Mouse (Mus musculus): Measurements from ENCODE around the gene Dcst1. TPM values are rescaled to one million over a fixed set of nuclear protein-coding genes. Genes with fewer than 3 reads are reported as not detected.

The Dcst1 gene
- total and polyA plus RNA-seq, 2 experiments from 2014 or later, result 0.29 to 0.50 TPM

DNA sequence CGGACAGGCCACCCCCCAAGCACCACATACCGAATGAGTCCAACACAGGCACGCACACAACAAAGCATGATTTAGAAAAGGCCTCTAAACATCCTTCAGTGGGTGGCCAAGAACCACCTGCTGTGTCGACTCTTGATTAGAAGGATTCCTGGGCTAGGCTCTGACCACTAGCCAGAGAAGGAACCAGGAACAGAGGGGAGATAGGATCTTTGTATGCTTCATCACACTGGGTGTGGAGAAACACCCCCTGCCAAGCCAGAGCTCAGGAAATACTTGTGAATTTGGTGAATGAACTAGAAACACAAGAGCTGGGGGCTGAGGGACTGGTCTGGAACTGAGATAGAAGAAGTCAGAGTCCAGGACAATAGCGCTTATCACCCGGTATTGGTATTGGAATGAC is 28.5 kb downstream of the Dcst1 start:
- Histone ChIP-seq H3K36me3 (replicated peaks; ENCODE audit: control insufficient read depth, insufficient read depth, low read length) (peaks cover 10% of the 10 kb centered on the region; the same call in 1 of the 2 replicates), H3K27me3 (ENCODE audit: control insufficient read depth, insufficient read depth, low read length) (peaks cover 11% of the 10 kb centered on the region), H3K27ac (ENCODE audit: low read depth) (no peak overlapping the region), H3K4me2 (ENCODE audit: low read depth, low read length) (peak overlapping the region; percentile 95), H3K9me3 (replicated peaks; ENCODE audit: control insufficient read depth, low read length) (no peaks in the 10 kb centered on the region), H3K4me3 (ENCODE audit: low read depth, low read length) (no peak overlapping the region), H3K9ac (replicated peaks; ENCODE audit: low read depth, low read length) (no peak overlapping the region; the same call in 1 of the 2 replicates), H3K4me1 (ENCODE audit: control insufficient read depth, insufficient read depth) (peaks cover 5% of the 10 kb centered on the region)
- 33% methylated on average over 6 of the region's 6 CpGs for WGBS
- TF ChIP-seq EP300 (IDR thresholded peaks at IDR 0.05; ENCODE audit: low read depth) (no peak), CTCF (IDR thresholded peaks at IDR 0.05; ENCODE audit: low read depth) (no peak)
- DNase-seq (ENCODE audit: low spot score) (no peak), ATAC-seq (ENCODE audit: insufficient read depth, low read depth) (no peak)

DNA sequence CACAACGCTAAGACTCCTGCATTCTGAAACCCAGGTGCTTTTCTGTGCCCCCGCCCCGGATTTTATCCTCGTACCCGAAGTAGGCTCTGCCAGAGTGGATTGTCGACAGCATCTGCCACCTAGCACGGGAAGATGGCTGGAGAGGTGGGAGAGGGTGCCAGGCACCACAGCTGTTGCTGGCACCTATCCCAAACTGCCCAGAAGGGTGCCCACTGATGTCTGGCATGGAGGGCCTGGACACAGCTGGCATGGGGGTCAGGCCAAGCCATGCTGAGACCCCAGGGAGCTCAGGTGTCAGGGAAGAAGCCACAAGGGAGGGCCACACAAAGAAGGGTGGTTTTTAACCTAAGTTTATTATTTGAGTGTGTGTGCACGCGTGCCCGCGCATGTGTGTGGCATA is 32.0 kb downstream of the Dcst1 start:
- H3K27ac ChIP-seq (ENCODE audit: low read depth), result no peak overlapping the region
- H3K36me3 ChIP-seq (replicated peaks; ENCODE audit: control insufficient read depth, insufficient read depth, low read length), result peaks cover 10% of the 10 kb centered on the region; the same call in 1 of the 2 replicates
- no peak overlapping the region for H3K4me3 ChIP-seq (ENCODE audit: low read depth, low read length)
- peaks cover 16% of the 10 kb centered on the region; the same call in 1 of the 2 replicates for H3K27me3 ChIP-seq (ENCODE audit: control insufficient read depth, insufficient read depth, low read length)
- no peak for TF ChIP-seq CTCF (IDR thresholded peaks at IDR 0.05; ENCODE audit: low read depth)
- TF ChIP-seq EP300 (IDR thresholded peaks at IDR 0.05; ENCODE audit: low read depth), result no peak
- no peak overlapping the region for H3K4me2 ChIP-seq (ENCODE audit: low read depth, low read length)
- no peak for ATAC-seq (ENCODE audit: insufficient read depth, low read depth)
- H3K9ac ChIP-seq (replicated peaks; ENCODE audit: low read depth, low read length), result no peak overlapping the region
- WGBS, result 75% methylated on average over 11 of the region's 11 CpGs
- no peaks in the 10 kb centered on the region for H3K9me3 ChIP-seq (replicated peaks; ENCODE audit: control insufficient read depth, low read length)
- DNase-seq (ENCODE audit: low spot score), result no peak
- H3K4me1 ChIP-seq (ENCODE audit: control insufficient read depth, insufficient read depth), result peaks cover 5% of the 10 kb centered on the region

DNA sequence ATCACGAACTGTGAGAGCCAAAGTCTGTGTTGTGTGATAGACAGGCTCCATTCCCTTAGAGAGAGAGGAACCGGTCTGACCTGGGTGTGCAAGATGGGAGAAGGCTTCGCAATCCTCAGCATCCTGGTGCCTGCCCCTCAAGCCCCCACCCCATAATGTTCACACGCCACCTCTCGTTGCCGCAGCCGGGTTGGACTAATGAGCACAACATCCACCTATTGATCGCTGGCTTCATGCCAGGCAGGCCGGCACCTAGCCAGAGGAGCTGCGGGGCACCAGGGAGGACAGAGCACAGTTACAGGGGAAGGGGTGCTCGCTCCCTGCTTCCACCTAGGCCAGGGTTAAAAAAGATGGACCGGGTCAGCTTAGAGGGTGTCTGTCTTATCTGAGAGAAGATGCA is 32.6 kb downstream of the Dcst1 start:
- Histone ChIP-seq H3K27ac (ENCODE audit: low read depth) (no peak overlapping the region), H3K4me2 (ENCODE audit: low read depth, low read length) (no peak overlapping the region), H3K9ac (replicated peaks; ENCODE audit: low read depth, low read length) (no peak overlapping the region), H3K36me3 (replicated peaks; ENCODE audit: control insufficient read depth, insufficient read depth, low read length) (peaks cover 10% of the 10 kb centered on the region; the same call in 1 of the 2 replicates), H3K4me1 (ENCODE audit: control insufficient read depth, insufficient read depth) (peaks cover 5% of the 10 kb centered on the region; the same call in 1 of the 2 replicates), H3K4me3 (ENCODE audit: low read depth, low read length) (no peak overlapping the region), H3K9me3 (replicated peaks; ENCODE audit: control insufficient read depth, low read length) (no peaks in the 10 kb centered on the region), H3K27me3 (ENCODE audit: control insufficient read depth, insufficient read depth, low read length) (peaks cover 16% of the 10 kb centered on the region; the same call in 1 of the 2 replicates)
- TF ChIP-seq EP300 (IDR thresholded peaks at IDR 0.05; ENCODE audit: low read depth) (no peak), CTCF (IDR thresholded peaks at IDR 0.05; ENCODE audit: low read depth) (no peak)
- DNase-seq (ENCODE audit: low spot score), result no peak
- no peak for ATAC-seq (ENCODE audit: insufficient read depth, low read depth)
- 57% methylated on average over 12 of the region's 12 CpGs for WGBS

GRCm38 (mm10) chr3:89332013-89332412 is 33.0 kb downstream of the Dcst1 start:
- H3K27me3 ChIP-seq (ENCODE audit: control insufficient read depth, insufficient read depth, low read length), result peaks cover 16% of the 10 kb centered on the region; the same call in 1 of the 2 replicates
- H3K36me3 ChIP-seq (replicated peaks; ENCODE audit: control insufficient read depth, insufficient read depth, low read length), result peaks cover 10% of the 10 kb centered on the region; the same call in 1 of the 2 replicates
- no peak overlapping the region for H3K4me2 ChIP-seq (ENCODE audit: low read depth, low read length)
- ATAC-seq (ENCODE audit: insufficient read depth, low read depth) (no peak), DNase-seq (ENCODE audit: low spot score) (no peak)
- no peaks in the 10 kb centered on the region for H3K9me3 ChIP-seq (replicated peaks; ENCODE audit: control insufficient read depth, low read length)
- WGBS, result 61% methylated on average over 10 of the region's 10 CpGs
- H3K4me3 ChIP-seq (ENCODE audit: low read depth, low read length), result no peak overlapping the region
- no peak overlapping the region for H3K9ac ChIP-seq (replicated peaks; ENCODE audit: low read depth, low read length)
- no peak overlapping the region for H3K27ac ChIP-seq (ENCODE audit: low read depth)
- peaks cover 4% of the 10 kb centered on the region; the same call in 1 of the 2 replicates for H3K4me1 ChIP-seq (ENCODE audit: control insufficient read depth, insufficient read depth)
- TF ChIP-seq CTCF (IDR thresholded peaks at IDR 0.05; ENCODE audit: low read depth) (no peak), EP300 (IDR thresholded peaks at IDR 0.05; ENCODE audit: low read depth) (no peak)

DNA sequence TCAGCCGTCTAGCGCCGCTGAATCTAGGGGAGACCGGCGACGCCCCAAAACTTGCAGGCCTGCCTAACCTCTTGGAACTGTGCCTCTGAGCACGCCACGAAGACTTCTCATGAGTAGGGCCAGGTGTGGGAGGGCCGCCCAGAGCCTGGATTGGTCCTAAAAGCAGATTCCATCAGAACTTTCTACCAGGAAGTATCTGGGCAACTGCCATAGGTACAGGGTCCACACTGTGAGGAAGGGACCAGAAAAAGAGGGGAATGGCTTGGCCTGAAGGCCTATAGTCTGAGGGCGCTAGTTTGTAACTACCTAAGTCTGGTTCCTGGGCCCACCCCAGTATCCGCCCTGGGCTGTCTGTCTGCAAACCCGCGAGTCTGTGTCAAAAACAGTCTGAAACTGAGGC is 33.5 kb downstream of the Dcst1 start:
- 69% methylated on average over 13 of the region's 13 CpGs for WGBS
- ATAC-seq (ENCODE audit: insufficient read depth, low read depth), result no peak

GRCm38 (mm10) chr3:89330948-89331347 is 34.1 kb downstream of the Dcst1 start:
- no peak for DNase-seq (ENCODE audit: low spot score)
- peaks cover 10% of the 10 kb centered on the region; the same call in 1 of the 2 replicates for H3K36me3 ChIP-seq (replicated peaks; ENCODE audit: control insufficient read depth, insufficient read depth, low read length)
- no peak overlapping the region for H3K4me2 ChIP-seq (ENCODE audit: low read depth, low read length)
- H3K27me3 ChIP-seq (ENCODE audit: control insufficient read depth, insufficient read depth, low read length), result peaks cover 16% of the 10 kb centered on the region; the same call in 1 of the 2 replicates
- H3K9me3 ChIP-seq (replicated peaks; ENCODE audit: control insufficient read depth, low read length), result no peaks in the 10 kb centered on the region
- H3K4me3 ChIP-seq (ENCODE audit: low read depth, low read length), result no peak overlapping the region
- H3K9ac ChIP-seq (replicated peaks; ENCODE audit: low read depth, low read length), result no peak overlapping the region
- TF ChIP-seq CTCF (IDR thresholded peaks at IDR 0.05; ENCODE audit: low read depth) (no peak), EP300 (IDR thresholded peaks at IDR 0.05; ENCODE audit: low read depth) (no peak)
- no peak overlapping the region for H3K27ac ChIP-seq (ENCODE audit: low read depth)
- WGBS, result 27% methylated on average over 10 of the region's 10 CpGs
- no peaks in the 10 kb centered on the region for H3K4me1 ChIP-seq (ENCODE audit: control insufficient read depth, insufficient read depth)
- ATAC-seq (ENCODE audit: insufficient read depth, low read depth), result no peak; the same call in 1 of the 2 replicates

More for the DNA sequence above, 33.5 kb downstream of the Dcst1 start:
- no peak overlapping the region for H3K4me3 ChIP-seq (ENCODE audit: low read depth, low read length)
- no peak overlapping the region for H3K4me2 ChIP-seq (ENCODE audit: low read depth, low read length)
- no peak overlapping the region for H3K27ac ChIP-seq (ENCODE audit: low read depth)
- TF ChIP-seq EP300 (IDR thresholded peaks at IDR 0.05; ENCODE audit: low read depth) (no peak), CTCF (IDR thresholded peaks at IDR 0.05; ENCODE audit: low read depth) (no peak)
- no peaks in the 10 kb centered on the region for H3K9me3 ChIP-seq (replicated peaks; ENCODE audit: control insufficient read depth, low read length)
- no peaks in the 10 kb centered on the region for H3K4me1 ChIP-seq (ENCODE audit: control insufficient read depth, insufficient read depth)
- peaks cover 16% of the 10 kb centered on the region; the same call in 1 of the 2 replicates for H3K27me3 ChIP-seq (ENCODE audit: control insufficient read depth, insufficient read depth, low read length)
- H3K9ac ChIP-seq (replicated peaks; ENCODE audit: low read depth, low read length), result no peak overlapping the region
- peaks cover 10% of the 10 kb centered on the region; the same call in 1 of the 2 replicates for H3K36me3 ChIP-seq (replicated peaks; ENCODE audit: control insufficient read depth, insufficient read depth, low read length)
- no peak for DNase-seq (ENCODE audit: low spot score)

Data from heart, postnatal 0 days (tissue).